Mouse (Mus musculus) spleen, adult 2 months (tissue): ENCODE data around the gene Tgm5. TPM values are rescaled to one million over a fixed set of nuclear protein-coding genes. Genes with fewer than 3 reads are reported as not detected.
"Not testable (repeated sequence)": the region's sequence is repeated elsewhere in the genome, so short reads cannot be mapped to it uniquely, and the experiment has no call there.

Experiments
- DNase-seq, 2 experiments: peaks; one replicate each; pipeline versions ENCODE4 v3.0.0 to v3.0.0-alpha.2; 2012 to 2021; ENCODE audit warnings: low spot score in 2 of 2, low read depth in 1 of 2
- H3K27ac ChIP-seq: fragments of 200-500 bp; 2 replicates; pipeline ENCODE4 v1.5.1; 2012; ENCODE audit warnings: low read length, inconsistent platforms; ENCODE audit not compliant: insufficient read depth
- H3K27me3 ChIP-seq: fragments of 200-500 bp; 2 replicates; pipeline ENCODE4 v1.6.1; 2012; ENCODE audit warnings: mild to moderate bottlenecking, moderate library complexity, low read length, inconsistent platforms; ENCODE audit not compliant: control insufficient read depth, insufficient read depth
- H3K36me3 ChIP-seq: fragments of 200-500 bp; 2 replicates; pipeline ENCODE4 v1.6.1; 2012; ENCODE audit warnings: mild to moderate bottlenecking, low read length, inconsistent platforms; ENCODE audit not compliant: control insufficient read depth, insufficient read depth
- H3K4me1 ChIP-seq: fragments of 200-500 bp; 2 replicates; pipeline ENCODE4 v1.6.1; 2011; ENCODE audit warnings: inconsistent platforms; ENCODE audit not compliant: control insufficient read depth, insufficient read depth, insufficient read length
- H3K4me3 ChIP-seq: fragments of 200-500 bp; 2 replicates; pipeline ENCODE4 v1.5.1; 2011; ENCODE audit warnings: mild to moderate bottlenecking, inconsistent platforms; ENCODE audit not compliant: insufficient read depth, insufficient read length; ENCODE audit errors: extremely low read depth
- CTCF ChIP-seq: fragments of 200-500 bp; IDR thresholded peaks from 2 replicates; pipeline ENCODE4 v1.5.1; 2011; ENCODE audit warnings: mild to moderate bottlenecking, inconsistent platforms; ENCODE audit not compliant: insufficient read depth, insufficient read length, insufficient replicate concordance; ENCODE audit errors: extremely low read depth
- POLR2A ChIP-seq: fragments of 200-500 bp; IDR thresholded peaks from 2 replicates; pipeline ENCODE4 v1.6.1; 2011; ENCODE audit warnings: low read depth, low read length, inconsistent platforms
- WGBS: fragments of 180-500 bp; shearing (Covaris S2); methylation state at CpG from one replicate; pipeline ENCODE4 v1.1.7; 2018; 5-methylcytosine and 5-hydroxymethylcytosine counted together
- polyA plus RNA-seq: library from polyadenylated mRNA; depleted of rRNA; stranded (reverse); fragments of >200 nt; gene quantifications from 2 replicates; pipeline ENCODE4 v1.2.3, GENCODE M21; 2012; rRNA removed

Gene Tgm5
- polyA plus RNA-seq, 1 experiment = not detected

DNA sequence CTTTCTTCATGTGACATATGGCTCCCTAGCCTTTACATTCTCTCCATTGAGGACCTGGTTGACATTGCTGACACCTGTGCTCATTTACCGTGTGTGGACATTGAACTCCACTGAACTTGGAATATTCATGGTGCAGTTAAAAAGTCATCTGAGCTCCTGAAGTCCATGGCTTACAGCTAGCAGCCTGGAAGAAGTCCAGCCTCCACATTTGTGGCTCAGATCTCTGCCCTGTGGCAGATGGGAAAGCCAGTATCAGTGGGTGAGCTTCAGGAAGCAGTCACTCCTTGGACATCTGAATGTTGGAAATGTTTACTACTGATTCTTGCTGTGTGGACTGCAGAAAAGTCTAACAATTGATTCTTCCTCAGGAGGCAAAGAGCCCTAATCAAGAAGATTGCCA is 78.7 kb downstream of the Tgm5 start:
- no peak overlapping the region for H3K27ac ChIP-seq
- DNase-seq = no peak
- H3K27me3 ChIP-seq = no peaks in the 10 kb centered on the region
- peaks cover 2% of the 10 kb centered on the region; the same call in 1 of the 2 replicates for H3K4me1 ChIP-seq
- no peak for TF ChIP-seq POLR2A
- no peak for TF ChIP-seq CTCF
- peaks cover 10% of the 10 kb centered on the region for H3K36me3 ChIP-seq
- no peak overlapping the region for H3K4me3 ChIP-seq
- 94% methylated on average over 1 of the region's 1 CpGs for whole genome bisulfite sequencing

- peaks cover 2% of the 10 kb centered on the region; the same call in 1 of the 2 replicates for H3K4me1 ChIP-seq
- peaks cover 4% of the 10 kb centered on the region for H3K36me3 ChIP-seq
- WGBS = 93% methylated on average over 7 of the region's 7 CpGs
- DNase-seq = no peak
- H3K27me3 ChIP-seq = no peaks in the 10 kb centered on the region
- no peak overlapping the region for H3K27ac ChIP-seq
- no peak overlapping the region for H3K4me3 ChIP-seq
- no peak for TF ChIP-seq POLR2A
- no peak for TF ChIP-seq CTCF
These were observed 81.4 kb downstream of the Tgm5 start for GRCm38 (mm10) chr2:121004018-121004811.

DNA sequence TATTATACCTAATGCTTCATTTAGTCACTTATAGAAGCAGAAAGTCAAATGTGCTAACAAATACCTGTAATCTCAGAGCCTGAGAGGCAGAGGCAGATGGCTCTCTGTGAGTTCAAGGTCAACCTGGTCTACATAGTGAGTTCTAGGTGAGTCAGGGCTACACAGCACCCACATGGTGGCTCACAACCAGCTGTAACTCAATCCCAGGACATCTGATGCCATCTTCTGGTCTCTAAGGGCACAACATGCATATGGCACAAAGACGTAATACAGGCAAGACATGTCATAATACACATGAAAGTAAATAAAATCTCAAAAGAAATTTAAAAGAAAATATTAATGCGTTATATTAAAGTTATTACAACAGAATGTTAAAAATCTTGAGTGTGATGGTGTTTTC is 82.1 kb downstream of the Tgm5 start:
- 88% methylated on average over 2 of the region's 2 CpGs for WGBS
- no peaks in the 10 kb centered on the region for H3K27me3 ChIP-seq

GRCm38 (mm10) chr2:120998863-120999262 is 86.8 kb downstream of the Tgm5 start:
- H3K27me3 ChIP-seq = no peaks in the 10 kb centered on the region
- DNase-seq = no peak
- no peaks in the 10 kb centered on the region for H3K4me1 ChIP-seq
- peaks cover 6% of the 10 kb centered on the region for H3K36me3 ChIP-seq
- H3K4me3 ChIP-seq = no peak overlapping the region
- TF ChIP-seq POLR2A = no peak
- no peak for TF ChIP-seq CTCF
- H3K27ac ChIP-seq = no peak overlapping the region
- WGBS = 86% methylated on average over 8 of the region's 8 CpGs

More for the DNA sequence above, 82.1 kb downstream of the Tgm5 start:
- H3K27ac ChIP-seq = no peak overlapping the region
- H3K36me3 ChIP-seq = peaks cover 6% of the 10 kb centered on the region
- H3K4me3 ChIP-seq = no peak overlapping the region
- no peak for DNase-seq
- H3K4me1 ChIP-seq = no peaks in the 10 kb centered on the region
- no peak for TF ChIP-seq POLR2A
- no peak for TF ChIP-seq CTCF

DNA sequence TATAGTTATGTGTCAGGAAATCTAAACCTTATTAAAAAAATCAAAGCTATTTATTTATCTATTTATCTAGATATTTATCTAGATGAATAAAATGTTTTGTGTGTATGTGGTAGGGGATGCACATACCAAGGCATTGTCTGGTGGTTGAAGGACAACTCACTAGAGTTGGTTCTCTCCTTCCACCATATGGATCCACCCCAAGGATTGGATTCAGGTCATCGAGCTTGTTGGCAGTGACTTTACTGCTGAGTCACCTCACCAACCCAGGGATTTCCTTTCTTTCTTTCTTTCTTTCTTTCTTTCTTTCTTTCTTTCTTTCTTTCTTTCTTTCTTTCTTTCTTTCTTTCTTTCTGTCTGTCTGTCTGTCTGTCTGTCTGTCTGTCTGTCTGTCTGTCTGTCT is 89.0 kb downstream of the Tgm5 start:
- H3K4me3 ChIP-seq, DNase-seq, H3K36me3 ChIP-seq, H3K27me3 ChIP-seq, H3K27ac ChIP-seq, H3K4me1 ChIP-seq: not testable (repeated sequence)
- 47% methylated on average over 1 of the region's 1 CpGs for WGBS

Other genes with a start within 250 kb of the Tgm5 start
- gene Cdan1, start 235.7 kb downstream of the Tgm5 start, polyA plus RNA-seq = 20.3 and 29.7 TPM in 2 replicates
- 0.96 and 1.8 TPM in 2 replicates for gene Ttbk2, start 235.2 kb downstream of the Tgm5 start, polyA plus RNA-seq
- 25.3 and 31.5 TPM in 2 replicates for gene Ubr1, start 115.1 kb downstream of the Tgm5 start, polyA plus RNA-seq
- gene Tmem62, start 108.8 kb downstream of the Tgm5 start, polyA plus RNA-seq = 4.9 and 5.5 TPM in 2 replicates
- gene Ccndbp1, start 77.4 kb downstream of the Tgm5 start, polyA plus RNA-seq = 27.7 and 33.5 TPM in 2 replicates
- 23.4 and 37.1 TPM in 2 replicates for gene Epb42, start 48.8 kb downstream of the Tgm5 start, polyA plus RNA-seq
- gene Tgm7, start 24.0 kb upstream of the Tgm5 start, polyA plus RNA-seq = not detected in 2 replicates
- gene Adal, start 54.6 kb upstream of the Tgm5 start, polyA plus RNA-seq = 3.4 and 3.7 TPM in 2 replicates
- 6.8 and 10.8 TPM in 2 replicates for gene Lcmt2, start 54.8 kb upstream of the Tgm5 start, polyA plus RNA-seq
- gene Tubgcp4, start 84.8 kb upstream of the Tgm5 start, polyA plus RNA-seq = 35.7 and 37.1 TPM in 2 replicates
- gene Zscan29, start 85.3 kb upstream of the Tgm5 start, polyA plus RNA-seq = 3.1 and 3.5 TPM in 2 replicates
- 16.5 and 21.1 TPM in 2 replicates for gene Trp53bp1, start 185.6 kb upstream of the Tgm5 start, polyA plus RNA-seq
- gene Map1a, start 203.8 kb upstream of the Tgm5 start, polyA plus RNA-seq = 1.2 and 1.3 TPM in 2 replicates